Mouse (Mus musculus): ENCODE results near the gene Lbh. TPM values are rescaled to one million over a fixed set of nuclear protein-coding genes. Genes with fewer than 3 reads are reported as not detected.

Gene Lbh
- polyA plus RNA-seq, 1 experiment from 2014 or later: 30.1 TPM

DNA sequence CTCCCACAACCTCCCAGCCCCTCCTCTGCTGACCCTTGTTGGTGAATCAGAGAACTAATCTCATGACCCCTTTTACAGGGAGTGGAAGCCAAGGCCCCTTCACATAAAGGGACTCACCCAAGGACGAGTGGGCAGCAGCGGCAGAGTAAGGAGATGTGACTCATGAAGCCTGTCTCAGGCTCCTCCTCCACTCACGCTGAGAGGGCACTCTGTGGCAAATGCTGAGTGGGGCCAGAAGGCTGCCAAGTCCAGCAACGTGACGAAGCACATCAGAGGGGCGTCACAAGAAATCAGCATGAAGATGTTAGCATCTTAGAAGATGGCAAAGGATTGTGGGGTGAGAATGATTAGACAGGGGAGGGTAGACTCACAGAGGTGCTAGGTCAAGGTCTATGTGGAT, 64.1 kb downstream of the Lbh start:
- Histone ChIP-seq H3K36me3 (ENCODE audit: control insufficient read depth, insufficient read depth) (no peaks in the 10 kb centered on the region), H3K27me3 (ENCODE audit: control insufficient read depth, insufficient read depth, low read length) (no peaks in the 10 kb centered on the region), H3K27ac (ENCODE audit: low read length) (no peak overlapping the region), H3K9ac (ENCODE audit: low read length) (no peak overlapping the region), H3K9me3 (replicated peaks; ENCODE audit: control insufficient read depth, low read length) (no peaks in the 10 kb centered on the region), H3K4me2 (ENCODE audit: low read depth, low read length) (no peak overlapping the region), H3K4me1 (ENCODE audit: control insufficient read depth, insufficient read depth, low read length) (peaks cover 13% of the 10 kb centered on the region), H3K4me3 (ENCODE audit: low read length) (no peak overlapping the region)
- no peak for ATAC-seq (replicated peaks; ENCODE audit: extremely low read depth, insufficient read depth, low FRiP score)
- WGBS: 64% methylated on average over 6 of the region's 6 CpGs

DNA sequence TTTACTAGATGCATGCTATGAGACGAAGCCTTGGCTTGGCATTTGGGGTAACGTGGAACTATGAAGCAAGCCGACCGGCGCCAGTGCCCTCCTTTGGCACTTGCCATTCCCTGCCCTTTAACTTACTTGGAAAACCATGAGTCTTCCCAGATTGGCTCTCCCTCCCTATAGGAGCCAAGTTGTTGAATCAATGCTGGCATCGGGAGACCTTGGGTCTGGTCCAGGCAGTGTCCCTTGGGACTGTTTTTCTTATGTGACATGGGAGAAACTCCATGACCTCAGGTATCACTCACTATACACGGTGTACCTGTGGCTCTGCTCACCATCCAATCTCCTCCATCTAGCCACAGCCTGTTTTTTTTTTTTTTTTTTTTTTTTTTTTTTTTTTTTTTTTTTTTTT, 65.4 kb downstream of the Lbh start:
- Histone ChIP-seq H3K36me3 (ENCODE audit: control insufficient read depth, insufficient read depth) (no peaks in the 10 kb centered on the region), H3K27me3 (ENCODE audit: control insufficient read depth, insufficient read depth, low read length) (no peaks in the 10 kb centered on the region), H3K27ac (ENCODE audit: low read length) (no peak overlapping the region), H3K4me2 (ENCODE audit: low read depth, low read length) (no peak overlapping the region), H3K9me3 (replicated peaks; ENCODE audit: control insufficient read depth, low read length) (no peaks in the 10 kb centered on the region), H3K4me3 (ENCODE audit: low read length) (no peak overlapping the region), H3K4me1 (ENCODE audit: control insufficient read depth, insufficient read depth, low read length) (peaks cover 4% of the 10 kb centered on the region; the same call in 1 of the 2 replicates), H3K9ac (ENCODE audit: low read length) (no peak overlapping the region)
- 85% methylated on average over 7 of the region's 7 CpGs for WGBS
- ATAC-seq (replicated peaks; ENCODE audit: extremely low read depth, insufficient read depth, low FRiP score): no peak

GRCm38 (mm10) chr17:72989025-72989424, 70.9 kb downstream of the Lbh start:
- WGBS: 70% methylated on average over 6 of the region's 6 CpGs
- no peak overlapping the region for H3K4me3 ChIP-seq (ENCODE audit: low read length)
- no peaks in the 10 kb centered on the region for H3K36me3 ChIP-seq (ENCODE audit: control insufficient read depth, insufficient read depth)
- H3K4me2 ChIP-seq (ENCODE audit: low read depth, low read length): no peak overlapping the region
- H3K27ac ChIP-seq (ENCODE audit: low read length): no peak overlapping the region
- no peak overlapping the region for H3K9ac ChIP-seq (ENCODE audit: low read length)
- no peaks in the 10 kb centered on the region for H3K27me3 ChIP-seq (ENCODE audit: control insufficient read depth, insufficient read depth, low read length)
- H3K4me1 ChIP-seq (ENCODE audit: control insufficient read depth, insufficient read depth, low read length): peaks cover 4% of the 10 kb centered on the region; the same call in 1 of the 2 replicates
- no peaks in the 10 kb centered on the region for H3K9me3 ChIP-seq (replicated peaks; ENCODE audit: control insufficient read depth, low read length)
- ATAC-seq (replicated peaks; ENCODE audit: extremely low read depth, insufficient read depth, low FRiP score): no peak

Other genes starting within 250 kb of the Lbh start
- gene Ypel5, start 81.9 kb upstream of the Lbh start, polyA plus RNA-seq (2015; fragmentation: Nextera tagmentation; extraction: Ambion mirVana): 56.3 and 69.8 TPM in 2 replicates
- 39.5 and 49.2 TPM in 2 replicates for gene Lclat1, start 189.7 kb downstream of the Lbh start, polyA plus RNA-seq (2015; fragmentation: Nextera tagmentation; extraction: Ambion mirVana)

Measured in heart, embryonic 16.5 days (tissue).